Mouse (Mus musculus) right cerebral cortex, postnatal 36 days (tissue): ENCODE data around the gene Gm17364.
A peak's percentile ranks its signal among the peaks of the same experiment; 100 is the strongest.
"Not testable (repeated sequence)": the region's sequence is repeated elsewhere in the genome, so short reads cannot be mapped to it uniquely, and the experiment has no call there.

Experiments used
- DNase-seq, 2 experiments: peaks; one replicate each; pipeline ENCODE4 v3.0.0; 2022; ENCODE audit warnings: low spot score in 2 of 2, mixed read lengths in 1 of 2

Gene Gm17364

GRCm38 (mm10) chr13:41251667-41252066, 22.1 kb downstream of the Gm17364 start:
- DNase-seq = no peak

DNA sequence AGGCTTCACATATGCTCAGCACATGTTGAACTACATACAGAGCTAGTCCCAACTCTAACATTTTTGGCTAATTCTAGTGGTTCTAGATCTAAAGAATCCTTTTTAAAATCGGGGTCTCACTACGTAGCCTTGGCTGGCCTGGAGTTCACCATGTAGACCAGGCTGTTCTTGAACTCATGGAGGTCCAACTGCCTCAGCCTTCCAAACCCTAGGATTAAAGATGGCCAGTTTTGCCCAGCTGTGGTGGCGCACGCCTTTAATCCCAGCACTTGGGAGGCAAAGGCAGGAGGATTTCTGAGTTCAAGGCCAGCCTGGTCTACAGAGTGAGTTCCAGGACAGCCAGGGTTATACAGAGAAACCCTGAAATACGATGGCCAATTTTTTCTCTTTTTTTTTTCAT, 22.5 kb downstream of the Gm17364 start:
- DNase-seq = not testable (repeated sequence)

GRCm38 (mm10) chr13:41250318-41250981, 23.3 kb downstream of the Gm17364 start:
- DNase-seq = peak in 1 of 2 experiments; percentile 29

GRCm38 (mm10) chr13:41249538-41250317, 24.0 kb downstream of the Gm17364 start, which contains the start of gene Smim13:
Smim13 (plus strand) TSS chr13:41249844.
- DNase-seq = peak; percentile 96 to 98

DNA sequence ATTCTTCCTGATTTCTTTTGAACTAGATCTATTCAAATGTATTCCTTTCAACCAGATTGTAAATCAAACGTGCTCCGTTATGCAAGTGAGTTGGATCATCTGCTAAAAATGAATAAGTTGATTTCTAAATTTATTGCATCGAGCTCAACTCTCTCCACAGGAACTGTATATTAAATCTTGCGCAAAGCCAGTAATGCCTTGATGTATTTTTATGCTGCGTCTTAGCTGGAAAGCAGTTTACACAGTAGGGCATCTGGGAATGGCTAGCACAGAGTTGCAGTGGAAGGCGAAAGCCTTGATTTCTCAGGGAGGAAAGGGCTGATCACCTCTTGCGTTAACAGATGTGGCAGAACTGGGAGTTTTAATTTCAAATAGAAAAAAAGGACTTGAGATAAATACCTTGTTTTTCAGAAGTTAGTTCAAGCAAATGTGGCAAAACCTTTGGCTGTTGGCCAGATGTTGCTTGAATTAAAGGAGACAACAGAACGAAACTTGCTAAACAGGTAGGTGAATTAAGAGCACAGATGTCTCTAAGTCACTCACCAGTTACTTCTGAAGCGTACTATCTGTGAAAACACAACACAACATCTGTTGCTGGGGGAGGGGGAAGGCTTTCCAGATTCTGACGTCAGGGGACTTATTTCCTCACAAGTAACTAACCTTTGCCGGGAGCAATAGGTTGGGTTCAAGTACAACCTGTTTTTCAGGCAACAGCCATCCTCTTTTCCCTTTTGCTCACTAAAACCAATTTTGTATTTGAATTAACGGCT, 24.8 kb downstream of the Gm17364 start:
- DNase-seq = peak in 1 of 2 experiments; percentile 24

GRCm38 (mm10) chr13:41244306-41244830, 29.4 kb downstream of the Gm17364 start:
- DNase-seq = no peak

GRCm38 (mm10) chr13:41241557-41241956, 32.2 kb downstream of the Gm17364 start:
- no peak for DNase-seq

DNA sequence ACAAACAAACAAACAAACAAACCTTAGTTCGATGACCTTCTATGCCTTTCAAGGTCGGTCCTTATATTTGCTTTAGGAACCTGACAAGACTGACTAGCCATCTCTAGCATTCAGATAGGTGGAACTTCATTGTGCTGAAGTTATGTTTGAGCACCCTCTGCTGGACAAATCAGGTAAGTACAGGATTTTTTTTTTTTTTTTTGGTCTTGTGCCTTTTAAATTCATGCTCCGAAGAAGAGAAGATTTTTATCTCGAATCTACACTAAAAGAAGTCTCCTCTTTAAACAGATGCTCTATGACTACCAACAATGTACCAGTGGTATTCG, 35.0 kb downstream of the Gm17364 start:
- DNase-seq = no peak

- DNase-seq = no peak
Measured at GRCm38 (mm10) chr13:41238035-41238804, 35.6 kb downstream of the Gm17364 start.

GRCm38 (mm10) chr13:41235845-41236741, 37.7 kb downstream of the Gm17364 start:
- DNase-seq = no peak

DNA sequence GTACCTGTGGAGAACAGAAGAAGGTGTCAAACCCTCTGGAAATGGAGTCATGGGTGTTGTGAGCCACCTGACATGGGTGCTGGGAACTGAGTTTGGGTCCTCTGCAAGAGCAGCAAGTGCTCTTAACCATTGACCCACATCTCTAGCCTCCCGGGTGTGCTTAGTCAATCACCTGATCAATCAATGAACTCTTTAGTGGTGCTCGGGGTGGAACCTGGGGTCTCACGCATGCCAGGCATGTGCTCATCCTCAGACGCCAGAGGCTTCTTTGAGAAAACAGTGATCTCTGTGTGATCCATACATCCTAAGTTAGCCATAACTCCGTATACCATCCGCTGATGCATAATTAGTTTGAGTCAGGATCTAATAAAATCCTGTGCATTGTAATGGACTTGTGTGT, 38.6 kb downstream of the Gm17364 start:
- DNase-seq = no peak

- DNase-seq = no peak
Measured at GRCm38 (mm10) chr13:41233241-41233640, 40.5 kb downstream of the Gm17364 start.

DNA sequence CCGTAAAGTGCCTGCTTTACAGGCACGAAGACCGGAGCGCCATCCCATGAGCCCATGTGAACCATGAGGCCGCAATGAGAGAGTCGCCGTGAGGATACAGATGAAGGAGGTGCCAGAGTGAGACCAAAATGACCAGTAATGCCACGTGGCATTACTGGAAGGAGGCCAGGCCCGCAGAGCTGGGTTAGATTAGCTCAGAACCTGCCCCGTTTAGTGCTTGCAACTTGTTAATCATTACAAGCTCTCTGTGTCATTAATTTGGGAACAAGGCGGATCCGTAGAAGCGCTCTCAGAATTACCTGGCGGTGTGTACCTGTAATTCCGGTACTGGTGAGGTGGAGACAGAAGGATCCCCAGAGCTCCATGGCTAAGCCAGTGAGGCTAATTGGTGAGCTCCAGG, 41.6 kb downstream of the Gm17364 start:
- DNase-seq = no peak

DNA sequence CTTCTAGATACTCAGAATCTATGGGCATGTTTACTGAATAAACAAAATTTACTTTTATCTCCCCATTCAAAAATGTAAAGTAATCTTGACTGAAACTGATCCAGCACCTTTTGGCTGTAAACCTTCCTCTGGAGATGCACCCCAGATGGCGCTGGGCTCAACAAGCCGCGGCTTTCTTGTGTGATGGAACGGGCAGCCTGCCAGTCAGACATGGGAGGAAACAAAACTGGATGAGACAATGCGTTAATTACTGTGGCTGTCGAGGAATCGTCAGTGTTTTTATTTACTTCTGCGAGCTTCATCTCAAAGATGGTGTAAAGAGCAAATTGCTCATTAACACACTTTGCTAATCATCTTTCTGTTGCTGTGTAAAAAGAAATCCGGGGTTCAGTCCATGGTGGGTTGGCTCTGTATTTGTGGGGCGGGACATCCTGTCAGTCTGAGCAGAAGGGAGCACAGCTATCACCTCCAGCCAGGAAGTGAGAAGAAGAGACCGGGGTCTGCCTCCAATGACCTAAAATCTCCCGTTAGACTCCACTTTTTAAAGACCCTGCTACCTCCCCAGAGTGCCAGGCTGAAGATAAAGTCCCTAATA, 42.3 kb downstream of the Gm17364 start:
- DNase-seq = no peak

DNA sequence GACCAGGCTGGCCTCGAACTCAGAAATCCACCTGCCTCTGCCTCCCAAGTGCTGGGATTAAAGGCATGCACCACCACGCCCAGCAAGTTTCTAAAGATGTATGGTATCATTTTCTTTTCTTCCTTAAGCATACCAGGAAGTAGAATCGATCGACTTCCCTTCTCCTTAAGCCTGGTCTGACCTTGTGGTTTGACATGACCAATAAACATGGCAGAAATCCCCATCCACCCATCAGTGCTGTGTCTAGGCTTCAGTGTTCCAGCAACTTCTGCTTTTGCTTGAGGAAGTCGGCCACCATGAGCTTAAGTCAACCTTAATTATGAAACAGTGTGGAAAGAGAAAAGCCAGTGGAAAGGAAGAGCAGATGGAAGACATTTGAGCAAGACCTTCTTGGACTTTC, 43.5 kb downstream of the Gm17364 start:
- no peak for DNase-seq

DNA sequence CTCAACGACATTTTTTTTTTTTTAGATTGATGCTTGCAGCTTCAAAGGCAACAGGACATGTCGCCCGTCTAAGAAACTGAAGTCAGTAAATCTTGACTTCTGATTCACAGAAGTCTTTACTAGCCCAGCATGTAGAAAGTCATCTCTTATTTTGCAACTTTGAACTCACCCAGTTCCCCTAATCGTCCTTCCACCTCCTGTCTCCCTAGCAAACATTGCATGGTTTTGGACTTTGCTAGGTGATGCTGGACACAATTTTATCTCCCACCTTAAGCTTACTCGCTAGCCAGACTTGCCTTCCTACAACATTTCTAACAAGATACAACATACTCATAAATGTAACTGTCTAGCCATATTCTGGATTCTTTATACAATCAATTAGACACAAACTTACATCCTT, 45.7 kb downstream of the Gm17364 start:
- DNase-seq = no peak

- no peak for DNase-seq
Measured at GRCm38 (mm10) chr13:41226513-41226912, 47.3 kb downstream of the Gm17364 start.
